Mouse (Mus musculus) CD4-positive, CD25-positive, alpha-beta regulatory T cell (primary cell): ENCODE measurements around the gene Olfr345. TPM values are rescaled to one million over a fixed set of nuclear protein-coding genes. Genes with fewer than 3 reads are reported as not detected.

Experiments
- polyA plus RNA-seq: library from polyadenylated mRNA; unstranded; fragments of 100-300 nt; shearing (Covaris generic); gene quantifications from one replicate; pipeline ENCODE4 v1.2.1, GENCODE M21; 2017

Olfr345 gene
- polyA plus RNA-seq = not detected

DNA sequence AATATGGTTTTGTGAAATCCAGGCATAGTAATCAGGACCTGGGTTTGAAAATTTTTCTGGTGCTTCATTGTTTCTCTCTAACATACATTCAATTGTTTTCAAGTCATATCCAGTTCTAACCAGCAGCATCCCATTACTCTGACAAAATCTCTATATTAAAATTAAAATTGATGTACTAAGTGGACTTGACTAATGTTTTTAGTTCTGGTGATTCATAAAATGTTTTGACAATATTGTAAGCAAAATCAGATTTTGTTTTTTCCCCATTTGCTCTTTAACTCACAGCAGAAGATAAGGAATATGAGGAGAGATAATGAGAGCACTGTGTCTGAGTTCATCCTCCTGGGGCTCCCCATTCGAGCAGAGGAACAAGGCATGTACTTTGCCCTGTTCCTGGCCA is at the start of gene Olfr345:
Gene Olfr345 (plus strand): TSS at position 301 of the 400 bp plus-strand sequence.

DNA sequence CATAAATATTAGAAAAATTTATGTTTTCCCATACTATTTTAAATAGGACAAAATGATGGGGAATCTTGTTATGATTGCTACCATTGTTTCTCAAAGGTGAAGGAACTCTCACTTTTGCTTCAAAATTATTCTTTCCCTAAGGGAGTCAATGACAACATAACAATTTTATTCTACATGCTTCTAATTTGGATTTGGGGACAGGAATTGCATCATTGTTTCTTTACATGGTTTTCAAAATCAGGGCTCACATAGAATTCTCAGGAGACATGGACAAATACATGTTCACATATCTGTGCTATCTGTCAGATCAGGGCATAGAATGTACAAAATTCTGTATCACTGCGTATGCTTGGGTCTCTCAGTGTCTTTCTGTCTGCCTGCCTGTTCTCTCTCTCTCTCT is 45.6 kb downstream of the Olfr345 start, which contains the start of gene Olfr346:
Gene Olfr346 (plus strand): TSS at position 301 of the 400 bp plus-strand sequence.

Other genes starting within 250 kb of the Olfr345 start
- 0.06 TPM for gene Olfr339, start 221.1 kb upstream of the Olfr345 start, polyA plus RNA-seq
- gene Olfr340, start 187.5 kb upstream of the Olfr345 start, polyA plus RNA-seq = not detected
- 0.05 TPM for gene Olfr341, start 157.6 kb upstream of the Olfr345 start, polyA plus RNA-seq
- not detected for gene Olfr342, start 115.0 kb upstream of the Olfr345 start, polyA plus RNA-seq
- gene Olfr344, start 73.4 kb upstream of the Olfr345 start, polyA plus RNA-seq = not detected
- not detected for gene Olfr346, start 45.7 kb downstream of the Olfr345 start, polyA plus RNA-seq
- gene Olfr347, start 91.9 kb downstream of the Olfr345 start, polyA plus RNA-seq = not detected
- gene Olfr348, start 144.2 kb downstream of the Olfr345 start, polyA plus RNA-seq = not detected
- 0.11 TPM for gene Olfr50, start 150.5 kb downstream of the Olfr345 start, polyA plus RNA-seq
- gene Olfr3, start 177.0 kb downstream of the Olfr345 start, polyA plus RNA-seq = not detected
- not detected for gene Olfr350, start 206.3 kb downstream of the Olfr345 start, polyA plus RNA-seq
- not detected for gene Olfr351, start 222.6 kb downstream of the Olfr345 start, polyA plus RNA-seq
- not detected for gene Olfr352, start 228.4 kb downstream of the Olfr345 start, polyA plus RNA-seq